Mouse (Mus musculus) bone marrow, adult 2 months (tissue): ENCODE measurements around the gene Srsf10.

ENCODE experiments used
- CTCF ChIP-seq: fragments of 200-500 bp; IDR thresholded peaks from 2 replicates; pipeline ENCODE4 v1.5.1; 2011; ENCODE audit warnings: low read length, control low read depth; ENCODE audit not compliant: control insufficient read depth, insufficient read depth
- POLR2A ChIP-seq: fragments of 200-500 bp; IDR thresholded peaks from 2 replicates; pipeline ENCODE4 v1.6.1; 2011; ENCODE audit warnings: low read depth, mild to moderate bottlenecking, control low read depth, low read length, borderline replicate concordance; ENCODE audit not compliant: control insufficient read depth

DNA sequence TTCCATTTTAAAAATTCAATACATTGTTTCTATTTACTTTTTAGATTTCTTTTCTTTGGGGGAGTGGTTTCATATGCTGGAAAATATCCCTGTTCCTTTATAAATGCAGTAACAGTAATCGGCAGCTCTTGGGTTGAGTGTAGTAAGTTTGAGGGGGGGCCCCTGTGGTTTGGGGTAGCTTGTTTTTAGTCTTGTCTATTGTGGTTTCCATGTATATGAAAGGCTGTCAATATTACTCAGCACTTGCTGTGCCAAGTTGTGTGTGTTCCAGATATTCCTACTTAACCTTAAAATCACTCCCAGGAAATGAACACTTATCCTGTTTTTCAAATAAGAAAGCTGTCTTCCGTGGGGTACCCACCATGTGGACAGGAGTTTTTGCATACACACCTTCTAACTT, 13.4 kb downstream of the Srsf10 start:
- TF ChIP-seq POLR2A (no peak), CTCF (no peak)
